Mouse (Mus musculus): Measurements from ENCODE around the gene Prkaca. TPM values are rescaled to one million over a fixed set of nuclear protein-coding genes. Genes with fewer than 3 reads are reported as not detected.
A peak's percentile ranks its signal among the peaks of the same experiment; 100 is the strongest.

Gene Prkaca
- polyA plus RNA-seq, 1 experiment, result 57.8 TPM

DNA sequence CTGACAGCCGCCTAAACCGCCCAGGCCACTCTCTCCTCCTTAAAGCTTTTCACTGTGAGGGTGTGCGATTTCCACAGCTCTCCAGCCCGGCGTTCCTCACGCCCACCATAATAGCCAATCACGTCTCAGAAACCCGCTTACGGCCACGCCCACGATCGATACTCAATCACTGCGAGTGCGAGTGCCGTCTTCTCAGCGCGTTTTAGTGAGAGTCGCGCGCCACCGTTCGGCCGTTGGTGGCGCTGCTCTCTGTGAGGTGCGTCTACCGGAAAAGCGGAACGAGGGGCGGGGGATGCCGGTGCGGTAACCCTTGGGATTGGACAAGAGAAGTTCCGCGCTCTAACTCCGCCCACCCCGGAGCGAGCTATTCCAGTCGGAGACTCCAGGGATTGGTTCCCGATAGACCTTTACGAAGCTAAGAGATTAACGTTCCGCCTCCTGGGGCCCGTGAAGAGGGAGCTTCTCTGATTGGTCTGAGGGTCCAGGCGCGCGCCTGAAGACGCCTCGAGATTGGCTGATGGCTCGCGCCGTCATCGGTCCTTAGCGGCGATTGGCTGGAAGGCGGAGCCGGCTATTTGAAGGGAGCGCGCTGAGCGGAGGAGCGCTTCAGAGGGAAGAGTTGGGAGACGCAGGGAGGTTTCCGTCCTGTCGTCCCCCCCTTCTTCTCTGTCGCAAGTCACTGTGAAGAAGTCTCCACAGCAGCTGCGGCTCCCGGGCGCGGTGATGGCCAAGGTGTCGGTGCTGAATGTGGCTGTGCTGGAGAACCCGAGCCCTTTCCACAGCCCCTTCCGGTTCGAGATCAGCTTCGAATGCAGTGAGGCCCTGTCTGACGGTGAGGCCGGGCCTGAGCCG lies 17.5 kb upstream of the Prkaca start, which contains the start of the genes Gm10644 and Asf1b:
Gene Gm10644 (minus strand): TSS at position 100 of the 852 bp plus-strand sequence.
Gene Asf1b (plus strand): TSS at position 402 of the 852 bp plus-strand sequence.
- peak within 1 kb of the TSS; percentile 73 for H3K4me3 ChIP-seq (ENCODE audit: control insufficient read depth, insufficient read depth, low read length)
- H3K27ac ChIP-seq (ENCODE audit: control insufficient read depth, insufficient read depth, low read length), result no peak within 1 kb of the TSS
- peak; percentile 88 for TF ChIP-seq CTCF (IDR thresholded peaks at IDR 0.05; ENCODE audit: borderline replicate concordance, control insufficient read depth, extremely low read depth, insufficient read depth, low read length, poor library complexity)
- TF ChIP-seq POLR2A (IDR thresholded peaks at IDR 0.05; ENCODE audit: control insufficient read depth, extremely low read depth, insufficient read depth, low read length, poor library complexity), result peak; percentile 50; the same call in 1 of the 2 replicates
- H3K36me3 ChIP-seq (ENCODE audit: control insufficient read depth, insufficient read depth, low read length), result no peaks in the 10 kb centered on the region
- peaks cover 13% of the 10 kb centered on the region for H3K4me1 ChIP-seq (replicated peaks; ENCODE audit: control insufficient read depth, insufficient read depth, low read length)
- peak; percentile 92 for DNase-seq
- WGBS, result under 1% methylated on average over 75 of the region's 75 CpGs
- H3K27me3 ChIP-seq (ENCODE audit: control insufficient read depth, insufficient read depth, low read length), result no peaks in the 10 kb centered on the region

DNA sequence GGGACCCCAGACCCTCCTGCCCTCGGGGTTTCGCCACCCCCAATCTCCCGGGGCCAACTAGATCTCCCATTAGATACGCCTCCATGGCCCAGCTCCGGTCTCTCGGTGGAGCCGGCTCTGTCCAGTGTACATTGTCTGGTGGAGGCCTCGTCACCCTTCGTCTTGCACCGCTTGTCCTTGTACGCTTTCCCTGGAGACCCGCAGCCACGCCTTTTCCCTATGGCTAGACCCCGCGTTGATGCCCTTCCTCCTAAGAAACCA lies 16.9 kb upstream of the Prkaca start:
- no peak overlapping the region for H3K27ac ChIP-seq (ENCODE audit: control insufficient read depth, insufficient read depth, low read length)
- no peaks in the 10 kb centered on the region for H3K27me3 ChIP-seq (ENCODE audit: control insufficient read depth, insufficient read depth, low read length)
- DNase-seq, result no peak
- no peaks in the 10 kb centered on the region for H3K36me3 ChIP-seq (ENCODE audit: control insufficient read depth, insufficient read depth, low read length)
- TF ChIP-seq POLR2A (IDR thresholded peaks at IDR 0.05; ENCODE audit: control insufficient read depth, extremely low read depth, insufficient read depth, low read length, poor library complexity) (no peak), CTCF (IDR thresholded peaks at IDR 0.05; ENCODE audit: borderline replicate concordance, control insufficient read depth, extremely low read depth, insufficient read depth, low read length, poor library complexity) (no peak)
- H3K4me1 ChIP-seq (replicated peaks; ENCODE audit: control insufficient read depth, insufficient read depth, low read length), result peaks cover 13% of the 10 kb centered on the region
- peak overlapping the region; percentile 73 for H3K4me3 ChIP-seq (ENCODE audit: control insufficient read depth, insufficient read depth, low read length)
- 19% methylated on average over 15 of the region's 15 CpGs for WGBS

DNA sequence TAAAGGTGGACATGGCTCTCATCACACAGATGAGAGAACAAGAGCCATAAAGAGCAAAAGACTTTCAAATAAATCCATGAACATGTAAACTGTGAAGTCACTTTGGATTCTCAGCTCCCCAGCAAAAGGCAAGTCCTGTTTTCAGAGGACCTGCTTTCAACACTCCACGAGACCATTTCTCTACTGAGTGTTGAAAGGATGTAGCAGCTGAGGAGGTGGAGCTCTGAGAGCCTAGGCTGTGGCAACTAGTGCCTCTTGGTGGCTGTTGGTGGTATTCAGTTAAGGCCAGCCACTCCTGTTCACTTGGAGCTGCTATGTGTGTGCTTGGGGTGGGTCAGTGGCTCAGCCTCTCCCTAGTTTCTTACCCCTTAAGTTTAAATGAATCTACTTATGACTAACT lies 16.0 kb upstream of the Prkaca start:
- WGBS, result 3% methylated on average over 1 of the region's 1 CpGs
- Histone ChIP-seq H3K4me1 (replicated peaks; ENCODE audit: control insufficient read depth, insufficient read depth, low read length) (peaks cover 13% of the 10 kb centered on the region), H3K4me3 (ENCODE audit: control insufficient read depth, insufficient read depth, low read length) (no peak overlapping the region), H3K27ac (ENCODE audit: control insufficient read depth, insufficient read depth, low read length) (no peak overlapping the region), H3K36me3 (ENCODE audit: control insufficient read depth, insufficient read depth, low read length) (no peaks in the 10 kb centered on the region), H3K27me3 (ENCODE audit: control insufficient read depth, insufficient read depth, low read length) (no peaks in the 10 kb centered on the region)
- DNase-seq, result peak; percentile 41
- TF ChIP-seq POLR2A (IDR thresholded peaks at IDR 0.05; ENCODE audit: control insufficient read depth, extremely low read depth, insufficient read depth, low read length, poor library complexity) (no peak), CTCF (IDR thresholded peaks at IDR 0.05; ENCODE audit: borderline replicate concordance, control insufficient read depth, extremely low read depth, insufficient read depth, low read length, poor library complexity) (no peak)

DNA sequence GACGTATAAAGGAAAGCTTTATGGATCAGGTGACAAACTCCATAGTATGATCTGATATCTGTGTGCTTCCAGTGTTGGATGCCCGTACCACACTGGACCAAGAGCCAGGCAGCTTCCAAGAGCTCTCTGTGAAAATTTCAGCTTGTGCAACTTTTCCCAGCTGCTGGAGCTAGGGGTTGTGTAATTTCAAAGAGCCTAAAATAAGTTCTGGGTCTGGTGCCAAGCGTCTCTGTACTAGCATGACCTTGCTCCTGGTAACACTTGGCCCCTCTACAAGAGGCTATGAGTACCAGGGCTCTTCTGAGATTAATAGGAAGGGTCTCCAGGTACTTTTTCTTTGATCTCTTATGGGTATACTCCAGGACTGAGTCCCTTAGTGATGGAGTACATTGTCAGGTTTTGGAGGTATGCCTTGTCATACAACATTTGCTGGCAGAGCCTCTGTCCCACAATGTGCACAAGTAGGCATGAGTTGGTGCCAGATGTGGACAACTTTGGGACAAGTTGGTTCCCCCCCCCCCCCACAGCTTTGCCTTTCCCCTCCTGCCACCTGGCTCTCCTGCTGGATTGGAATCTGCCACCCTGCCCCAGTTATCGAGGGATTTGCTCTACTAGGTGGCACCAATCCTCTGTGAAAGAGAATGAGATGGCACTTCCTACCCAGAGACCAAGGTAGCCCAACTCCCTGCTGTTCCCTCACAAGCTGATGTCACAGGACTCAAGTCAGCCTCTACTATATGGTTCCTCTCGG lies 8.6 kb upstream of the Prkaca start:
- DNase-seq, result no peak
- TF ChIP-seq POLR2A (IDR thresholded peaks at IDR 0.05; ENCODE audit: control insufficient read depth, extremely low read depth, insufficient read depth, low read length, poor library complexity) (no peak), CTCF (IDR thresholded peaks at IDR 0.05; ENCODE audit: borderline replicate concordance, control insufficient read depth, extremely low read depth, insufficient read depth, low read length, poor library complexity) (no peak)
- Histone ChIP-seq H3K27ac (ENCODE audit: control insufficient read depth, insufficient read depth, low read length) (no peak overlapping the region), H3K4me1 (replicated peaks; ENCODE audit: control insufficient read depth, insufficient read depth, low read length) (no peaks in the 10 kb centered on the region), H3K36me3 (ENCODE audit: control insufficient read depth, insufficient read depth, low read length) (peaks cover 26% of the 10 kb centered on the region), H3K4me3 (ENCODE audit: control insufficient read depth, insufficient read depth, low read length) (no peak overlapping the region), H3K27me3 (ENCODE audit: control insufficient read depth, insufficient read depth, low read length) (no peaks in the 10 kb centered on the region)
- WGBS, result 92% methylated on average over 5 of the region's 5 CpGs

DNA sequence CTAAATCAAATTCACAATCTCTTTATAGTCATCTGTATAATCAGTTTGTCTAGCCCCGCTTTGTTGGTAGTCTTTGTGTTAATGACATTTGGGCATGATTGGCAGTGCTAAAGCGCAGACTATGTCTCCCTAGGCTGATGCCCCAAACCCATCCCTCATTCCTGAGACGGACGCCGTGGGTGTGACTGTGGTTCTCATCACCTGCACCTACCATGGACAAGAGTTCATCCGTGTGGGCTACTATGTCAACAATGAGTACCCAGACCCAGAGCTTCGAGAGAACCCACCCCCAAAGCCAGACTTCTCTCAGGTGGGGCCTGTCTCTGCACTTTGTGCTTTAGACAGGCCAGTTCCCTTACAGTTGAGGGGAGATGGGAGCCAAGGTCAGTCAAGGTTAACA lies 5.1 kb upstream of the Prkaca start:
- peaks cover 26% of the 10 kb centered on the region for H3K36me3 ChIP-seq (ENCODE audit: control insufficient read depth, insufficient read depth, low read length)
- DNase-seq, result no peak
- H3K4me3 ChIP-seq (ENCODE audit: control insufficient read depth, insufficient read depth, low read length), result no peak overlapping the region
- H3K4me1 ChIP-seq (replicated peaks; ENCODE audit: control insufficient read depth, insufficient read depth, low read length), result peaks cover 5% of the 10 kb centered on the region
- no peak overlapping the region for H3K27ac ChIP-seq (ENCODE audit: control insufficient read depth, insufficient read depth, low read length)
- no peak for TF ChIP-seq POLR2A (IDR thresholded peaks at IDR 0.05; ENCODE audit: control insufficient read depth, extremely low read depth, insufficient read depth, low read length, poor library complexity)
- no peak for TF ChIP-seq CTCF (IDR thresholded peaks at IDR 0.05; ENCODE audit: borderline replicate concordance, control insufficient read depth, extremely low read depth, insufficient read depth, low read length, poor library complexity)
- 98% methylated on average over 7 of the region's 7 CpGs for WGBS
- H3K27me3 ChIP-seq (ENCODE audit: control insufficient read depth, insufficient read depth, low read length), result no peaks in the 10 kb centered on the region

DNA sequence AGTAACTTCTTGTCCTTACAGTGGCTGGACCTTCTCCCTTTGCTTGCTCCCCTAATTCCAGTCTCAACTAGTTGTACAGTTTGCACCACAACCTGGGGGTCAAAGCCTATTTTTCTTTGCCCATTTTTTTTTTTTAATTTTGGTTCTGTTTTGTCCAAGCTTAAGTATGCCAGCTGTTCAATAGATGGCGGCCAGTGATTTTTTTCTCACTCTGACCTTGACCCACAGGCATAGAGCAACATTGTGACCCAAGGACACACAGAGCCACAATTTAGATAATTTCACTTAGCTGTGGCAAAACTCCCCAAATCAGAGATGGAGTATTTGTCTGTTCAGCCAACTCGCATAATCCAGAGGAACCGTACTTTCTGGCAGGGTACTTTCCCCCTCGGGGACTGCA lies 1.7 kb upstream of the Prkaca start:
- Histone ChIP-seq H3K27me3 (ENCODE audit: control insufficient read depth, insufficient read depth, low read length) (no peaks in the 10 kb centered on the region), H3K4me3 (ENCODE audit: control insufficient read depth, insufficient read depth, low read length) (no peak overlapping the region), H3K4me1 (replicated peaks; ENCODE audit: control insufficient read depth, insufficient read depth, low read length) (peaks cover 17% of the 10 kb centered on the region), H3K36me3 (ENCODE audit: control insufficient read depth, insufficient read depth, low read length) (peaks cover 18% of the 10 kb centered on the region), H3K27ac (ENCODE audit: control insufficient read depth, insufficient read depth, low read length) (no peak overlapping the region)
- no peak for DNase-seq
- WGBS, result 97% methylated on average over 4 of the region's 4 CpGs
- no peak for TF ChIP-seq POLR2A (IDR thresholded peaks at IDR 0.05; ENCODE audit: control insufficient read depth, extremely low read depth, insufficient read depth, low read length, poor library complexity)
- no peak for TF ChIP-seq CTCF (IDR thresholded peaks at IDR 0.05; ENCODE audit: borderline replicate concordance, control insufficient read depth, extremely low read depth, insufficient read depth, low read length, poor library complexity)

All from thymus, adult 2 months (tissue).